Mouse (Mus musculus): ENCODE data around the gene Rpl3l. TPM values are rescaled to one million over a fixed set of nuclear protein-coding genes. Genes with fewer than 3 reads are reported as not detected.
"Not testable (repeated sequence)": the region's sequence is repeated elsewhere in the genome, so short reads cannot be mapped to it uniquely, and the experiment has no call there.

Gene Rpl3l
- total and polyA plus RNA-seq, 2 experiments, result 0.46 TPM; not detected in 1

GRCm38 (mm10) chr17:24708646-24709045 is 19.0 kb upstream of the Rpl3l start:
- no peak overlapping the region for H3K4me3 ChIP-seq (ENCODE audit: insufficient read depth, low read depth, low read length)
- no peaks in the 10 kb centered on the region for H3K79me2 ChIP-seq (ENCODE audit: control insufficient read depth, insufficient read depth, low read length)
- peaks cover 1% of the 10 kb centered on the region; the same call in 1 of the 2 replicates for H3K4me1 ChIP-seq (ENCODE audit: control insufficient read depth, insufficient read depth, low read length)
- no peak for TF ChIP-seq POLR2A (IDR thresholded peaks at IDR 0.05; ENCODE audit: extremely low read depth, insufficient read depth, low read length)
- no peak for TF ChIP-seq CTCF (IDR thresholded peaks at IDR 0.05; ENCODE audit: low read depth, low read length)
- peak; percentile 60 for DNase-seq (ENCODE audit: extremely low read depth, low read depth, low spot score)
- H3K36me3 ChIP-seq (ENCODE audit: control insufficient read depth, insufficient read depth, low read length), result no peaks in the 10 kb centered on the region
- no peak overlapping the region for H3K27ac ChIP-seq (replicated peaks; ENCODE audit: insufficient read depth, low read depth, low read length)
- WGBS, result 32% methylated on average over 2 of the region's 2 CpGs
- H3K9ac ChIP-seq (ENCODE audit: low read depth, low read length), result no peak overlapping the region
- no peaks in the 10 kb centered on the region for H3K27me3 ChIP-seq (ENCODE audit: control insufficient read depth, insufficient read depth, low read length)

GRCm38 (mm10) chr17:24715556-24715955 is 12.1 kb upstream of the Rpl3l start:
- no peak for TF ChIP-seq CTCF (IDR thresholded peaks at IDR 0.05; ENCODE audit: low read depth, low read length)
- no peak for TF ChIP-seq POLR2A (IDR thresholded peaks at IDR 0.05; ENCODE audit: extremely low read depth, insufficient read depth, low read length)
- no peak overlapping the region for H3K4me3 ChIP-seq (ENCODE audit: insufficient read depth, low read depth, low read length)
- WGBS, result 93% methylated on average over 6 of the region's 6 CpGs
- DNase-seq (ENCODE audit: extremely low read depth, low read depth, low spot score), result no peak
- no peaks in the 10 kb centered on the region for H3K36me3 ChIP-seq (ENCODE audit: control insufficient read depth, insufficient read depth, low read length)
- peaks cover 2% of the 10 kb centered on the region; the same call in 1 of the 2 replicates for H3K4me1 ChIP-seq (ENCODE audit: control insufficient read depth, insufficient read depth, low read length)
- H3K9ac ChIP-seq (ENCODE audit: low read depth, low read length), result no peak overlapping the region
- H3K79me2 ChIP-seq (ENCODE audit: control insufficient read depth, insufficient read depth, low read length), result no peaks in the 10 kb centered on the region; the same call in 1 of the 2 replicates
- no peak overlapping the region for H3K27ac ChIP-seq (replicated peaks; ENCODE audit: insufficient read depth, low read depth, low read length)
- H3K27me3 ChIP-seq (ENCODE audit: control insufficient read depth, insufficient read depth, low read length), result no peaks in the 10 kb centered on the region

GRCm38 (mm10) chr17:24716166-24716682 is 11.4 kb upstream of the Rpl3l start:
- Histone ChIP-seq H3K79me2 (ENCODE audit: control insufficient read depth, insufficient read depth, low read length) (peaks cover under 1% of the 10 kb centered on the region; the same call in 1 of the 2 replicates), H3K4me3 (ENCODE audit: insufficient read depth, low read depth, low read length) (no peak overlapping the region), H3K4me1 (ENCODE audit: control insufficient read depth, insufficient read depth, low read length) (peaks cover 2% of the 10 kb centered on the region; the same call in 1 of the 2 replicates), H3K9ac (ENCODE audit: low read depth, low read length) (no peak overlapping the region), H3K27ac (replicated peaks; ENCODE audit: insufficient read depth, low read depth, low read length) (no peak overlapping the region), H3K27me3 (ENCODE audit: control insufficient read depth, insufficient read depth, low read length) (no peaks in the 10 kb centered on the region), H3K36me3 (ENCODE audit: control insufficient read depth, insufficient read depth, low read length) (peaks cover 2% of the 10 kb centered on the region; the same call in 1 of the 2 replicates)
- no peak for DNase-seq (ENCODE audit: extremely low read depth, low read depth, low spot score)
- WGBS, result 95% methylated on average over 15 of the region's 15 CpGs
- TF ChIP-seq CTCF (IDR thresholded peaks at IDR 0.05; ENCODE audit: low read depth, low read length) (no peak), POLR2A (IDR thresholded peaks at IDR 0.05; ENCODE audit: extremely low read depth, insufficient read depth, low read length) (no peak)

GRCm38 (mm10) chr17:24717943-24718342 is 9.7 kb upstream of the Rpl3l start, which contains the start of the genes Rnf151 and Rps2:
TSS of gene Rnf151 (minus strand) at chr17:24718063.
TSS of gene Rps2 (plus strand) at chr17:24718116.
- DNase-seq (ENCODE audit: extremely low read depth, low read depth, low spot score), result no peak
- WGBS, result 93% methylated on average over 4 of the region's 4 CpGs
- Histone ChIP-seq H3K4me1 (ENCODE audit: control insufficient read depth, insufficient read depth, low read length) (peaks cover 14% of the 10 kb centered on the region), H3K79me2 (ENCODE audit: control insufficient read depth, insufficient read depth, low read length) (peaks cover 3% of the 10 kb centered on the region; the same call in 1 of the 2 replicates), H3K4me3 (ENCODE audit: insufficient read depth, low read depth, low read length) (no peak within 1 kb of the TSS), H3K27me3 (ENCODE audit: control insufficient read depth, insufficient read depth, low read length) (no peaks in the 10 kb centered on the region), H3K27ac (replicated peaks; ENCODE audit: insufficient read depth, low read depth, low read length) (no peak within 1 kb of the TSS), H3K36me3 (ENCODE audit: control insufficient read depth, insufficient read depth, low read length) (peaks cover 12% of the 10 kb centered on the region), H3K9ac (ENCODE audit: low read depth, low read length) (no peak within 1 kb of the TSS)
- TF ChIP-seq CTCF (IDR thresholded peaks at IDR 0.05; ENCODE audit: low read depth, low read length), result no peak
- no peak for TF ChIP-seq POLR2A (IDR thresholded peaks at IDR 0.05; ENCODE audit: extremely low read depth, insufficient read depth, low read length)

- Histone ChIP-seq H3K4me1 (ENCODE audit: control insufficient read depth, insufficient read depth, low read length) (peaks cover 19% of the 10 kb centered on the region), H3K36me3 (ENCODE audit: control insufficient read depth, insufficient read depth, low read length) (peaks cover 12% of the 10 kb centered on the region), H3K4me3 (ENCODE audit: insufficient read depth, low read depth, low read length) (peak overlapping the region; percentile 72), H3K9ac (ENCODE audit: low read depth, low read length) (peak overlapping the region; percentile 80)
- DNase-seq (ENCODE audit: extremely low read depth, low read depth, low spot score); H3K27ac ChIP-seq (replicated peaks; ENCODE audit: insufficient read depth, low read depth, low read length); H3K27me3 ChIP-seq (ENCODE audit: control insufficient read depth, insufficient read depth, low read length); H3K79me2 ChIP-seq (ENCODE audit: control insufficient read depth, insufficient read depth, low read length): not testable (repeated sequence)
- 48% methylated on average over 5 of the region's 5 CpGs for WGBS
These were observed 8.7 kb upstream of the Rpl3l start for GRCm38 (mm10) chr17:24718938-24719337.

GRCm38 (mm10) chr17:24719494-24720222 is 8.0 kb upstream of the Rpl3l start:
- Histone ChIP-seq H3K36me3 (ENCODE audit: control insufficient read depth, insufficient read depth, low read length) (peaks cover 12% of the 10 kb centered on the region), H3K79me2 (ENCODE audit: control insufficient read depth, insufficient read depth, low read length) (peaks cover 8% of the 10 kb centered on the region; the same call in 1 of the 2 replicates), H3K27ac (replicated peaks; ENCODE audit: insufficient read depth, low read depth, low read length) (peak overlapping the region; percentile 63), H3K4me3 (ENCODE audit: insufficient read depth, low read depth, low read length) (peak overlapping the region; percentile 76), H3K9ac (ENCODE audit: low read depth, low read length) (peak overlapping the region; percentile 80), H3K27me3 (ENCODE audit: control insufficient read depth, insufficient read depth, low read length) (no peaks in the 10 kb centered on the region), H3K4me1 (ENCODE audit: control insufficient read depth, insufficient read depth, low read length) (peaks cover 21% of the 10 kb centered on the region)
- TF ChIP-seq POLR2A (IDR thresholded peaks at IDR 0.05; ENCODE audit: extremely low read depth, insufficient read depth, low read length) (peak; percentile 90), CTCF (IDR thresholded peaks at IDR 0.05; ENCODE audit: low read depth, low read length) (no peak)
- WGBS, result under 1% methylated on average over 61 of the region's 61 CpGs
- peak; percentile 94 for DNase-seq (ENCODE audit: extremely low read depth, low read depth, low spot score)

GRCm38 (mm10) chr17:24720616-24721015 is 7.0 kb upstream of the Rpl3l start:
- H3K36me3 ChIP-seq (ENCODE audit: control insufficient read depth, insufficient read depth, low read length), result peaks cover 12% of the 10 kb centered on the region
- peak overlapping the region; percentile 67 for H3K9ac ChIP-seq (ENCODE audit: low read depth, low read length)
- peak overlapping the region; percentile 53 for H3K27ac ChIP-seq (replicated peaks; ENCODE audit: insufficient read depth, low read depth, low read length)
- not testable (repeated sequence) for H3K79me2 ChIP-seq (ENCODE audit: control insufficient read depth, insufficient read depth, low read length); H3K27me3 ChIP-seq (ENCODE audit: control insufficient read depth, insufficient read depth, low read length)
- H3K4me1 ChIP-seq (ENCODE audit: control insufficient read depth, insufficient read depth, low read length), result peaks cover 21% of the 10 kb centered on the region
- peak; percentile 73 for DNase-seq (ENCODE audit: extremely low read depth, low read depth, low spot score)
- under 1% methylated on average over 11 of the region's 11 CpGs for WGBS
- peak overlapping the region; percentile 76 for H3K4me3 ChIP-seq (ENCODE audit: insufficient read depth, low read depth, low read length)

- Histone ChIP-seq H3K36me3 (ENCODE audit: control insufficient read depth, insufficient read depth, low read length) (peaks cover 12% of the 10 kb centered on the region), H3K4me1 (ENCODE audit: control insufficient read depth, insufficient read depth, low read length) (peaks cover 21% of the 10 kb centered on the region), H3K9ac (ENCODE audit: low read depth, low read length) (peak overlapping the region; percentile 57), H3K4me3 (ENCODE audit: insufficient read depth, low read depth, low read length) (peak overlapping the region; percentile 15; the same call in 1 of the 2 replicates), H3K27ac (replicated peaks; ENCODE audit: insufficient read depth, low read depth, low read length) (0 out of 2 replicates have a peak overlapping the region, but pooled peaks have one; percentile 6)
- DNase-seq (ENCODE audit: extremely low read depth, low read depth, low spot score), result peak; percentile 18
- not testable (repeated sequence) for H3K27me3 ChIP-seq (ENCODE audit: control insufficient read depth, insufficient read depth, low read length); H3K79me2 ChIP-seq (ENCODE audit: control insufficient read depth, insufficient read depth, low read length)
- WGBS, result 17% methylated on average over 7 of the region's 7 CpGs
These were observed 6.2 kb upstream of the Rpl3l start for GRCm38 (mm10) chr17:24721383-24721955.
